Mouse (Mus musculus): ENCODE results near the gene Klk1b21.
"Not testable (repeated sequence)": the region's sequence is repeated elsewhere in the genome, so short reads cannot be mapped to it uniquely, and the experiment has no call there.

The Klk1b21 gene

DNA sequence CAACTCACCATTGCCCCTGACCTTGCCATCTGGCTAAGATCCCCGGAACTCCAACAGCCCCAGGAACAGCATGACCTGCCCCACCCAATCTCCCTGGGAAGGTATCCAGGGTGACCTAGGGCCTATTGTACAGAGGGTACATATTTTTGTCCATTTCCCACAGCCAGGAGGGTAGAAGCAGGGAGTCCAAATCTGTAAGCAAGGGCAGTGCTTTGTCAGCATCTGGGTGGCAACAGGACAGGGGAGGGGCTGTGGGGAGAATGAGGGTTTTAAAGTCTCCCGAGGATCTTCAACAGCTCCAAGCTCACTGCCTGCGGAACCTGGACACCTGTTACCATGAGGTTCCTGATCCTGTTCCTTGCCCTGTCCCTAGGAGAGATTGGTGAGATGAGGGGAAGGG lies at the start of gene Klk1b21:
Gene Klk1b21 (plus strand): TSS at position 301 of the 400 bp plus-strand sequence.
- DNase-seq (ENCODE audit: low spot score): not testable (repeated sequence)

DNA sequence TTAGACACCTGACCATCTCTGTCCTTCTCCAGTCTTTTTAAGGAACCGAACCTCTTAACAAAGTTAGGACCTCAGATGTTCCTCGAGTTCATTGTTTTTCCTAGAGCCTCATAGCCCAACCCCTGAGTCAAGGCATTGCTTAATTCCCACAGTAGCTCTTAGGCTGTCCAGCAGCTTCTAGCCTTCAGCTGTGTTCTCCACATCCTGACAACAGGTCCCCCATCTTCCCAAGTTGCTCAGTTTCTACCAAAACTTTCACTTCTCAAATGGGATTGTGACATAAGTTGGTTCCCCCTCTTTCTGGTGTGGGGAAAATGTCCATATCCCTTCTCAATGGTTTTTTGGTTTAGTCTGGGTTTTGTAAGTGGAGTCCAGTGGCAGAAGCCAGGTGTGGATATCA lies 30.0 kb upstream of the Klk1b21 start:
- no peak for DNase-seq (ENCODE audit: low spot score)

DNA sequence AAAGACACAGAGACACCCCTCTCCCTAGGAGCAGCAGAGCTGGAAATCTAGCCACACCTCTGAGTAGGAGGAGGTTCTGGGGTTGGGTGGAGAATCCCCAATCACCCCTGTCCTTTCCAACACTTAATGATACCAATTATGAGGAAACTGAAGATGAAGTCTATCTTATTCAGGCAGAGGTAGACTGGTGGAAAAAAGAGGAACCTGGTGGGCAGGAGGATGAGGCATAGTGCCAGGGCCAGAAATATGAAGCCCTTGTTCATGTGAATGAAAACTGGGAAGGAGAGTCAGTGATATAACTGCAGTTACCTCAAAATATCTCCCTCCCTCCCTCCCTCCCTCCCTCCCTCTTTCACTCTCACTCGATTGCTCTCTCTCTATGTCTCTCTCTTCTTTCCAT lies 24.4 kb upstream of the Klk1b21 start:
- DNase-seq (ENCODE audit: low spot score): no peak

DNA sequence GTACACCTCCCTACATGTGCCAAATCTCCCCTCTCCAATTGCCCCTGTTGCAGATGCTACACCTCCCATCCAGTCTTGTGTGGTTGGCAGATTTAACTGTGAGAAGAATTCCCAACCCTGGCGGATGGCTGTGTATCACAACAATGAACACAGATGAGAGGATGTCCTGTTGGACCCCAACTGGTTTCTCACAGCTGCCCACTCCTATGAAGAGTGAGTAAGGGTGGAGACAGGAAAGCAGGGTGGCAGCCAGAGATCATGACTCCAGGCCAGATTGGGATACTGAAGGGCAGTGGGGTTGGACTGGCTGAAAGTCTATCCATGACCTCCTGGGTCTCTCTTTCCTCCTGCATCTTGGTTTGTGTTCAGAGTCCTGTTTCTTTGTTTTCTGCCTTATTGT lies 6.0 kb upstream of the Klk1b21 start:
- DNase-seq (ENCODE audit: low spot score): no peak

DNA sequence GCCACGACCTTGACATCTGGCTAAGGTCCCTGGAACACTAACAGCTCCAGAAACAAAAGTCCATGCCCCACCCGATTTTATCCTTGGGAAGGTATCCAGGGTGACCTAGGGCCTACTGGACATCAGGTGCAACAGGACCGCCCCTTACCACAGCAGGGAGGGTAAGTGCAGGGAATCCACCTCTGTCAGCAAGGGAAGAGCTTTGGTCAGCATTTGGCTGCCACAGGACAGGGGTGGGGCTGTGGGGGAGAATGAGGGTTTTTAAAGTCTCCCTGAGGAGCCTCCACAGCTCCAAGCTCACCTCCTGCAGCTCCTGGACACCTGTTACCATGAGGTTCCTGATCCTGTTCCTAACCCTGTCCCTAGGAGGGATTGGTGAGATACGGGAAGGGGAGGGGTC lies 10.2 kb downstream of the Klk1b21 start, which contains the start of gene Klk1b22:
Gene Klk1b22 (plus strand): TSS at position 301 of the 400 bp plus-strand sequence.
- no peak for DNase-seq (ENCODE audit: low spot score)

DNA sequence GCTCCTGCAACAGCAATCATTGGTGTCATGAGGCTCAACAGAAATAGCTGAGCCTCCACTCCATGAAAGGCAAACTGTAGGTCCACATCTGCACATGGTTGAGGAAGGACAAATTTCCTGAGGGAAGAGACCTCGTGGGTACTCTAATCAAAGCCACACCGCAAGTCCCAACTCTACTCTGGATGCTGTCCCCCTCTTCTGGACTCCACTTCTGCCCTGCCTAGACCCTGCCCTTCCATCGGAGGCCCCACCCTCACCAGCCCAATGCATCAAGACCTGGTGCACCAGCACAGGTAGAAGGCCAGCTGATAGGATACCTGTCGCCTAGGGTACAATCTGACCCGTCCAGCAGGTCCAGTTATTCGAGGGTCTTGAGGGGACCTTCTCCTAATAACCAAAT lies 21.3 kb downstream of the Klk1b21 start:
- DNase-seq (ENCODE audit: low spot score): no peak

DNA sequence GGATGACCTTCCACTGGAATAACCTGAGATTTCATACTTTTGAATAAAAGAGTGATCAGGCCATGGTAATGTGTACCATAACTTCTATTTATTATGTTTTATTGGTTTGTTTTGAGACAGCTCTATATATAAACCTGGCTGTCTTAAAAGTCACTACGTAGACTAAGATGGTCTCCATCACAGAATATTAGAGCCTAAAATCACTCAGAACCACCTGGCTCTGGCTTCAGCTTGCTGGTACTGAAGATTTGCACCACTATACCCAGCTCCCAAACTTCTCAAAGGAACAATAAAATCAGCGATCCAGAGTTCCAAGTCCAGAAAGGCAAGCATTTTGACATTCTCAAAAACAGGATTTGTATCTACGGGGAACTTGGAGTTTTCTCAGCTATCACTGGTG lies 34.3 kb downstream of the Klk1b21 start, which contains the start of gene Klk1b16:
Gene Klk1b16 (plus strand): TSS at position 301 of the 400 bp plus-strand sequence.
- DNase-seq (ENCODE audit: low spot score): no peak
